Mouse (Mus musculus): ENCODE data around the gene Riox1. TPM values are rescaled to one million over a fixed set of nuclear protein-coding genes. Genes with fewer than 3 reads are reported as not detected.

Riox1 gene
- polyA plus RNA-seq, 1 experiment: 8.9 TPM

DNA sequence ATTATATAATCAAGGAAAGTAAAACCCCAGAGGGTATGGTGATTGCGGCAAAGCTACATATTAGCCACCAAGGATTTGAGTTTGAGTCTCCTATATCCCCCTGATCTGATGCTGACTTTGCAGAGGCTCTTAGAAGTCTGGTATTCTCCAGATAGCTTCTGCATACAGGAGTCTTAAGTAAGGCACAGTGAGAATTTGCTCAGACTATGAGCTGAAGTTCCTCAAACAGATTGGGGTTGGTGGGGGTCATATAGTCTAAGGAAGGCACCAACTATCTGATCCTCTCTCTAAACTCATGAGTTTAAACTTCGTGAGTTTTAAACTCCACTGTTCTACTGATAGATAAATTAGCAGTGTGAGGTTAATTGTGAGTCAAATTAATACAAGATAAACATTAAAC, 11.1 kb upstream of the Riox1 start:
- TF ChIP-seq CTCF (IDR thresholded peaks at IDR 0.05; ENCODE audit: borderline replicate concordance, insufficient read depth, low read depth, low read length): no peak
- no peak for TF ChIP-seq POLR2A (IDR thresholded peaks at IDR 0.05; ENCODE audit: borderline replicate concordance, insufficient read depth, low read length)

DNA sequence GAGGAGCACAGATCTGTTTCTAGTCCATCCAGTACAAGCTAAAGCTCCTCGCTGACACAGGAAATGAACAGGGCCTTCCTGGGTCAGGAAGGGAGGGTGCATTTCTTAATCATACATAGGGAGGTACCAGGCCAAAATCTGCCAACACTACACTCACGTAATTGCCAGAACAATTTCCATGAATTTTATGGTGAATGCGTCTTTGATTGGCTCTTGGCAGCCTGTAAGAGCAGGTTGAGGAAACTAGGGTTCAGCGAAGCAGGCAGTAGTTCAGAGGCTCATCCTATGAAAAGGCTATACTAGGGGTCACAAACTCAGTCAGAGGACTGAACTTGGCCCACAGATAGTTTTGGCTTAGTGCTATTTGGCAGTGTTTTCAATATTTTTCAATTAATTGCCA, 10.4 kb upstream of the Riox1 start:
- no peak for DNase-seq
- Histone ChIP-seq H3K27me3 (ENCODE audit: control insufficient read depth, insufficient read depth, low read length) (no peaks in the 10 kb centered on the region), H3K4me1 (ENCODE audit: control insufficient read depth, insufficient read depth, low read length) (no peaks in the 10 kb centered on the region), H3K4me3 (replicated peaks; ENCODE audit: insufficient read depth, low read depth, low read length) (no peak overlapping the region), H3K27ac (ENCODE audit: insufficient read depth, low read length) (no peak overlapping the region)
- WGBS: 50% methylated on average over 4 of the region's 4 CpGs
- TF ChIP-seq POLR2A (IDR thresholded peaks at IDR 0.05; ENCODE audit: borderline replicate concordance, insufficient read depth, low read length) (no peak), CTCF (IDR thresholded peaks at IDR 0.05; ENCODE audit: borderline replicate concordance, insufficient read depth, low read depth, low read length) (no peak)

More for the DNA sequence above, 11.1 kb upstream of the Riox1 start:
- DNase-seq: no peak
- Histone ChIP-seq H3K27ac (ENCODE audit: insufficient read depth, low read length) (no peak overlapping the region), H3K4me3 (replicated peaks; ENCODE audit: insufficient read depth, low read depth, low read length) (no peak overlapping the region), H3K27me3 (ENCODE audit: control insufficient read depth, insufficient read depth, low read length) (no peaks in the 10 kb centered on the region), H3K4me1 (ENCODE audit: control insufficient read depth, insufficient read depth, low read length) (no peaks in the 10 kb centered on the region)
- WGBS: 91% methylated on average over 2 of the region's 2 CpGs

DNA sequence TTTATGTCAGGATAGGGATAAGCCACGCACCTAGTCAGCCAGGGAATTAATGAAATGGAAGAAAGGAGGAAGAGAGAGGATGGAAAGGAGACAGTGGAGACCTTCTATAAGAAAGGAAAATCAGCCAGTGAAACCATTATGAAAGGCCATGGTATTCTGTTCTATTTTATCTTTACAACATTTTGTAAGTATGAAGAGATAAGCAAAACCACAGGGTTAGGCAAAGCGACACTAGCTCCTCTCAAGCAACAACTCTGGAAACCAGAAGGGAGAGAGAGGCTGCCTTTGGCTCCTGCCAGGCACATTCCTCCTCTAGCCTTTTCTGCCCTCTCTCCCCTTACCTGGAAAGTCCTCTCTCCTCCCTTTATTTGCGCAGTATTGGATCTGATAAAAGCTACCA, 8.5 kb upstream of the Riox1 start:
- WGBS: 91% methylated on average over 3 of the region's 3 CpGs
- H3K4me3 ChIP-seq (replicated peaks; ENCODE audit: insufficient read depth, low read depth, low read length): no peak overlapping the region
- DNase-seq: no peak
- H3K27ac ChIP-seq (ENCODE audit: insufficient read depth, low read length): no peak overlapping the region
- TF ChIP-seq CTCF (IDR thresholded peaks at IDR 0.05; ENCODE audit: borderline replicate concordance, insufficient read depth, low read depth, low read length) (no peak), POLR2A (IDR thresholded peaks at IDR 0.05; ENCODE audit: borderline replicate concordance, insufficient read depth, low read length) (no peak)
- no peaks in the 10 kb centered on the region for H3K4me1 ChIP-seq (ENCODE audit: control insufficient read depth, insufficient read depth, low read length)
- H3K27me3 ChIP-seq (ENCODE audit: control insufficient read depth, insufficient read depth, low read length): no peaks in the 10 kb centered on the region

DNA sequence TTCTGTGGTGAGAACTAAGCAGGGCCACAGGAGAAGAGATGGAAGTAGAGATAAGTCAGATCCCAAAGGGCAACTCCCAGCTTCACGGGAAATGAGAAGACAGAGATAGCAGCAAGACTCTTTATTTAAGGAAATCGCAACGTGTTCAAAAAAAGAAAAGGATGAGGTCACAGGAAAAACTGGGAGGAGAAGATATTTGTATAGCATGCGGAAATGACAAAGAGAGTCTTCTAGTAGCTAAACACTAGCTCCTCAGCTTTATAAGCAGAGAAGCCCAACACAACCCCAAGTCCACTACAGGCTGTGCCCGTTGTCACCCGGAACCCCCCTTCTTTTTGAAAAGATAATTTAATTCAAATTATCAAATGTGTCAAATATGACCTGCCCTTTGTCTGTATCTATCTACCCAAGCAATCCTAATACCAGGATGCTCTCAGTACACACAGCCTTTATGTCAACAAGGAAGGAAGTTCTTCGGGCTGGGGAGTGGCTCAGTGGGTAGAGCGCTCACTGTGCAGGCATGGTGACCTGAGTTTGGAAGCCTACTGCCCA, 3.1 kb upstream of the Riox1 start:
- Histone ChIP-seq H3K27me3 (ENCODE audit: control insufficient read depth, insufficient read depth, low read length) (no peaks in the 10 kb centered on the region), H3K27ac (ENCODE audit: insufficient read depth, low read length) (no peak overlapping the region), H3K4me1 (ENCODE audit: control insufficient read depth, insufficient read depth, low read length) (no peaks in the 10 kb centered on the region; the same call in 1 of the 2 replicates), H3K4me3 (replicated peaks; ENCODE audit: insufficient read depth, low read depth, low read length) (no peak overlapping the region)
- TF ChIP-seq CTCF (IDR thresholded peaks at IDR 0.05; ENCODE audit: borderline replicate concordance, insufficient read depth, low read depth, low read length) (no peak), POLR2A (IDR thresholded peaks at IDR 0.05; ENCODE audit: borderline replicate concordance, insufficient read depth, low read length) (no peak)
- 93% methylated on average over 8 of the region's 8 CpGs for WGBS
- no peak for DNase-seq

DNA sequence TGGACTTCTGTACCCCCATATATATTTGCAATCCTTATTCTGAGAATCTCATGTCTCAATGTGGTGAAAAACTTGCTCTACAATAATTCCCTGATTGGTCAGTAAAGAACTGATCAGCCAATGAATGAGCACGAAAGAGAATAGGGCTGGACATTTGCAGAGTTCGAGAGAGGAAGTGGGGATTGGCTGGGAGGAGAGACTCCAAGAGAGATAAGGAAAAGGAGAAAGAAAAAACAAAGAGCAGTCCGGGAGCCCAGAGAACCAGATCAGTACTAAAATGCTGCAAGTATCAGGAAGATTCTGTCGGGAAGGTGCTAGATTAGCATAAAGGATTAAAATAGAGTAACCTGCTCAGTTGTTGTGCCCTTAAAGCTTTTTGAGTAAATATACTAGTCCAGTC, 1.4 kb upstream of the Riox1 start:
- WGBS: 90% methylated on average over 4 of the region's 4 CpGs
- H3K27me3 ChIP-seq (ENCODE audit: control insufficient read depth, insufficient read depth, low read length): no peaks in the 10 kb centered on the region
- H3K4me1 ChIP-seq (ENCODE audit: control insufficient read depth, insufficient read depth, low read length): no peaks in the 10 kb centered on the region; the same call in 1 of the 2 replicates
- TF ChIP-seq POLR2A (IDR thresholded peaks at IDR 0.05; ENCODE audit: borderline replicate concordance, insufficient read depth, low read length) (no peak), CTCF (IDR thresholded peaks at IDR 0.05; ENCODE audit: borderline replicate concordance, insufficient read depth, low read depth, low read length) (no peak)
- H3K4me3 ChIP-seq (replicated peaks; ENCODE audit: insufficient read depth, low read depth, low read length): no peak overlapping the region
- DNase-seq: no peak
- H3K27ac ChIP-seq (ENCODE audit: insufficient read depth, low read length): no peak overlapping the region

DNA sequence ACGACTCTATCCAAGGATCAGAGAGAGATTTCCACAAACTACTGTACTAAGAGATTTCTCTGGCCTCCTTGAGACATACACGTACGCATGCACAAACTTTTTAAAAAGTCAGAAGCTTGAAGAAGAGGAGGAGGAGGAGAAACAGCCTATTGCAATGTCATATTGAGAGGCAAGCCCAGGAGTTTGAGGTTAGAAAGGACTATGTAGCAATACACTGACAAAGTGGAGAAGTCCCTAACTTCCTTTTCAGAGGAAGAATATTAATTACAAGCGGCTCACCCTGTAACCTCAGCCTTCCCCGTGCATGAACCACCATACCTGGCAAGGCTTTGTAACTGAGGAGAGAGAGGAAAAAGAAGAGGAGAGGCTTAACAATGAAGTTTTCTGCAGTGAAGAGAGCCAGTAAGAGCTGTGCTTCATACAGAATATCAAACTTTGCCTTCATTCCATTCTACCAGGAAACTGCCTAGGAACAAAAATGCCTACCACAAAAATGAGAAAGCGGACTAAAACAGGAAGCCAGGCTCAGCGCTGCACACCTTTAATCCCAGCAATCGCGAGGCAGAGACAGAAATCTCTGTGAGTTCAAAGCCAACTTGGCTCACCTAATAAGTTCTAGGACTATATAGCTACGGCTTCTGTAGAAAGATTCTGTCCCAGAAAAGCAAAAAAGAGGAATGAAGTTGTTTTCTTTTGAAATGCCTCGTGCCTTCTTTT, 474 bp upstream of the Riox1 start:
- Histone ChIP-seq H3K4me1 (ENCODE audit: control insufficient read depth, insufficient read depth, low read length) (no peaks in the 10 kb centered on the region; the same call in 1 of the 2 replicates), H3K27ac (ENCODE audit: insufficient read depth, low read length) (no peak overlapping the region), H3K27me3 (ENCODE audit: control insufficient read depth, insufficient read depth, low read length) (no peaks in the 10 kb centered on the region), H3K4me3 (replicated peaks; ENCODE audit: insufficient read depth, low read depth, low read length) (peak overlapping the region; percentile 71)
- no peak for DNase-seq
- no peak for TF ChIP-seq CTCF (IDR thresholded peaks at IDR 0.05; ENCODE audit: borderline replicate concordance, insufficient read depth, low read depth, low read length)
- TF ChIP-seq POLR2A (IDR thresholded peaks at IDR 0.05; ENCODE audit: borderline replicate concordance, insufficient read depth, low read length): no peak
- WGBS: 28% methylated on average over 11 of the region's 11 CpGs

DNA sequence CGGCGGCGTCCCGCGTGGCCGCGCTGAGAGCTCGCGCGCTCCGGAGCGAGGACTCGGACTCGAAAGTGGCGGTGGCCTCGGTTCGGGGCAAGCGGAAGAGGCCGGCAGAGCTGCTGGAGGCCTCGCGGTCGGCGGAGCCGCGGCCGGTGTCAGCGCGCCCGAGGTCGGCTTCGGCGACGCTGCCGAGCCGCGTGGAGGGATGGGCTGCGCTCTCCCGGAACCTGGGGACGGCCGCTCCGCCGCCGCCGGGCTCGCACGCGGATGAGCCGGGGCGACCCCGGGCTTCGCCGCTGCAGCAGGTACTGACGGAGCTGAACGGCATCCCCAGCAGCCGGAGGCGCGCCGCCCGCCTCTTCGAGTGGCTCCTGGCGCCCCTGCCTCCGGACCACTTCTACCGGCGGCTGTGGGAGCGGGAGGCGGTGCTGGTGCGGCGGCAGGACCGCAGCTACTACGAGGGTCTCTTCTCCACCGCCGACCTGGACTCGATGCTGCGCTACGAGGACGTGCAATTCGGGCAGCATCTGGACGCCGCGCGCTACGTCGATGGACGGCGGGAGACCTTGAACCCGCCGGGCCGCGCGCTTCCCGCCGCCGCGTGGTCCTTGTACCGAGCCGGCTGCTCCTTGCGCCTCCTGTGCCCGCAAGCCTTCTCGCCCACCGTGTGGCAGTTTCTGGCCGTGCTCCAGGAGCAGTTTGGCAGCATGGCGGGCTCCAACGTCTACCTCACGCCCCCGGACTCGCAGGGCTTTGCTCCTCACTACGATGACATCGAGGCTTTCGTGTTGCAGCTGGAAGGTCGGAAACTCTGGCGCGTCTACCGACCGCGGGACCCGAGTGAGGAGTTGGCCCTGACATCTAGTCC, 663 bp downstream of the Riox1 start:
- peak; percentile 30 to 56 for DNase-seq
- H3K4me3 ChIP-seq (replicated peaks; ENCODE audit: insufficient read depth, low read depth, low read length): peak overlapping the region; percentile 71
- H3K27me3 ChIP-seq (ENCODE audit: control insufficient read depth, insufficient read depth, low read length): no peaks in the 10 kb centered on the region
- under 1% methylated on average over 116 of the region's 116 CpGs for WGBS
- 0 out of 2 replicates have a peak overlapping the region, but pooled peaks have one; percentile 29 for H3K27ac ChIP-seq (ENCODE audit: insufficient read depth, low read length)
- no peaks in the 10 kb centered on the region; the same call in 1 of the 2 replicates for H3K4me1 ChIP-seq (ENCODE audit: control insufficient read depth, insufficient read depth, low read length)
- no peak for TF ChIP-seq POLR2A (IDR thresholded peaks at IDR 0.05; ENCODE audit: borderline replicate concordance, insufficient read depth, low read length)
- no peak for TF ChIP-seq CTCF (IDR thresholded peaks at IDR 0.05; ENCODE audit: borderline replicate concordance, insufficient read depth, low read depth, low read length)

All from cerebellum, adult 2 months (tissue).